Mouse (Mus musculus) liver, embryonic 16.5 days (tissue): Measurements from ENCODE around the gene Fcf1. TPM values are rescaled to one million over a fixed set of nuclear protein-coding genes. Genes with fewer than 3 reads are reported as not detected.

Experiments
- ATAC-seq: fragments of 200-750 bp; cut with Nextera tagmentation; 2 replicates; pipeline ENCODE4 v1.8.0; 2017; ENCODE audit warnings: low read depth, mild to moderate bottlenecking, moderate number of reproducible peaks, moderate library complexity
- H3K27ac ChIP-seq: fragments of 300-500 bp; sonication (generic); 2 replicates; pipeline ENCODE4 v1.5.1; 2014; ENCODE audit warnings: mild to moderate bottlenecking, low read length
- H3K27me3 ChIP-seq: fragments of 300-500 bp; sonication (generic); 2 replicates; pipeline ENCODE4 v1.6.1; 2014; ENCODE audit warnings: low read depth, low read length, mixed read lengths; ENCODE audit not compliant: control insufficient read depth, insufficient read depth
- H3K36me3 ChIP-seq: fragments of 300-500 bp; sonication (generic); 2 replicates; pipeline ENCODE4 v1.6.1; 2014; ENCODE audit warnings: mild to moderate bottlenecking; ENCODE audit not compliant: control insufficient read depth, insufficient read depth
- H3K4me1 ChIP-seq: fragments of 300-500 bp; sonication (generic); 2 replicates; pipeline ENCODE4 v1.6.1; 2014; ENCODE audit warnings: low read depth, low read length, mixed read lengths; ENCODE audit not compliant: control insufficient read depth
- H3K4me2 ChIP-seq: fragments of 300-500 bp; sonication (generic); 2 replicates; pipeline ENCODE4 v1.6.1; 2014; ENCODE audit warnings: low read depth, low read length, mixed read lengths
- H3K4me3 ChIP-seq: fragments of 300-500 bp; sonication (generic); 2 replicates; pipeline ENCODE4 v1.5.1; 2014; ENCODE audit warnings: low read depth, mild to moderate bottlenecking, low read length
- H3K9ac ChIP-seq: fragments of 300-500 bp; sonication (generic); 2 replicates; pipeline ENCODE4 v1.6.1; 2014; ENCODE audit warnings: low read depth, low read length
- H3K9me3 ChIP-seq: fragments of 300-500 bp; sonication (generic); replicated peaks from 2 replicates; pipeline ENCODE4 v1.6.1; 2016; ENCODE audit warnings: low read length; ENCODE audit not compliant: control insufficient read depth
- WGBS: fragments of 180-500 bp; shearing (Covaris S2); extraction: QIAGEN DNeasy Blood & Tissue Kit; methylation state at CpG from one replicate; pipeline ENCODE4 v1.1.7; 2014; ENCODE audit not compliant: insufficient replicate concordance; 5-methylcytosine and 5-hydroxymethylcytosine counted together
- polyA plus RNA-seq: library from polyadenylated mRNA; unstranded; fragments of >200 nt; fragmentation: Nextera tagmentation; extraction: Ambion mirVana; gene quantifications from 2 replicates; pipeline ENCODE4 v1.2.1, GENCODE M21; 2015

Gene Fcf1
- polyA plus RNA-seq, 1 experiment from 2014 or later: 71.0 TPM

- H3K36me3 ChIP-seq: peaks cover 13% of the 10 kb centered on the region
- ATAC-seq: no peak
- no peaks in the 10 kb centered on the region for H3K4me1 ChIP-seq
- no peak overlapping the region for H3K4me3 ChIP-seq
- H3K4me2 ChIP-seq: no peak overlapping the region
- H3K27me3 ChIP-seq: no peaks in the 10 kb centered on the region
- no peak overlapping the region for H3K27ac ChIP-seq
- H3K9ac ChIP-seq: no peak overlapping the region
- 84% methylated on average over 2 of the region's 2 CpGs for WGBS
- no peaks in the 10 kb centered on the region for H3K9me3 ChIP-seq
Observed at GRCm38 (mm10) chr12:85032710-85033109, 62.0 kb downstream of the Fcf1 start.

Other genes with a start within 250 kb of the Fcf1 start
- gene Npc2, start 197.7 kb upstream of the Fcf1 start, polyA plus RNA-seq: 26.9 and 27.9 TPM in 2 replicates
- 94.7 and 96.2 TPM in 2 replicates for gene Isca2, start 197.6 kb upstream of the Fcf1 start, polyA plus RNA-seq
- 0.35 and 0.51 TPM in 2 replicates for gene Ltbp2, start 94.4 kb upstream of the Fcf1 start, polyA plus RNA-seq
- gene Arel1, start within 50 bp of the Fcf1 start, polyA plus RNA-seq: 15.1 and 16.5 TPM in 2 replicates
- 5.8 and 6.5 TPM in 2 replicates for gene Ylpm1, start 25.4 kb downstream of the Fcf1 start, polyA plus RNA-seq
- 2.5 and 2.8 TPM in 2 replicates for gene Prox2, start 139.9 kb downstream of the Fcf1 start, polyA plus RNA-seq
- gene Dlst, start 139.9 kb downstream of the Fcf1 start, polyA plus RNA-seq: 65.4 and 67.8 TPM in 2 replicates
- 0.55 and 0.85 TPM in 2 replicates for gene Rps6kl1, start 180.4 kb downstream of the Fcf1 start, polyA plus RNA-seq
- 0.55 and 0.57 TPM in 2 replicates for gene Pgf, start 206.9 kb downstream of the Fcf1 start, polyA plus RNA-seq
- 31.7 and 31.8 TPM in 2 replicates for gene Eif2b2, start 248.6 kb downstream of the Fcf1 start, polyA plus RNA-seq